Mouse (Mus musculus) ES-CJ7 (cell line): ENCODE measurements at regions not wholly inside any gene's neighbourhood (a gene's known extent, or its start where the extent isn't known, plus 50 kb on each side); places are given as distances from the start of the nearest gene placed in this dataset.

Experiments used
- DNase-seq: peaks from one replicate; pipeline ENCODE4 v3.0.0; 2011; ENCODE audit warnings: low read depth, low spot score

- DNase-seq, result no peak
These were observed 1407.6 kb upstream of the Cdh20 start for GRCm38 (mm10) chr1:103360701-103361100.

GRCm38 (mm10) chr1:103372811-103373210 is 1395.5 kb upstream of the Cdh20 start:
- DNase-seq, result peak; percentile 62

- DNase-seq, result no peak
These were observed 1348.2 kb upstream of the Cdh20 start for GRCm38 (mm10) chr1:103420124-103420523.

GRCm38 (mm10) chr1:103420994-103421637 is 1347.2 kb upstream of the Cdh20 start:
- DNase-seq, result no peak

GRCm38 (mm10) chr1:103421638-103422001 is 1346.7 kb upstream of the Cdh20 start:
- DNase-seq, result no peak

GRCm38 (mm10) chr1:103471514-103471913 is 1296.8 kb upstream of the Cdh20 start:
- DNase-seq, result peak; percentile 95

GRCm38 (mm10) chr1:103503464-103504139 is 1264.7 kb upstream of the Cdh20 start:
- DNase-seq, result no peak
